ENCODE assay signal across 8 mouse cellular contexts in genomic region chr2:33154751-33155372, GRCm38 (mm10). TPM values are rescaled to one million over a fixed set of nuclear protein-coding genes. Genes with fewer than 3 reads are reported as not detected.
DNase-seq lines count a peak whose midpoint lies in the region; ATAC-seq lines count a peak whose summit lies in the region.

No protein-coding gene starts in this region.

- no peak overlapping the region for H3K27ac ChIP-seq in embryonic facial prominence, embryonic 12.5 days
- H3K27ac ChIP-seq in kidney, embryonic 15.5 days, result no peak overlapping the region
- H3K27ac ChIP-seq in liver, embryonic 11.5 days (ENCODE audit: low read depth, low read length), result no peak overlapping the region
- H3K27ac ChIP-seq in neural tube, embryonic 13.5 days (replicated peaks), result no peak overlapping the region

- peaks cover 3% of the 10 kb centered on the region; the same call in 1 of the 2 replicates for H3K4me1 ChIP-seq in embryonic facial prominence, embryonic 12.5 days
- peaks cover 5% of the 10 kb centered on the region for H3K4me1 ChIP-seq in kidney, embryonic 15.5 days
- H3K4me1 ChIP-seq in liver, embryonic 11.5 days (replicated peaks; ENCODE audit: control insufficient read depth, insufficient read depth, low read length), result peaks cover 3% of the 10 kb centered on the region; the same call in 1 of the 2 replicates
- no peaks in the 10 kb centered on the region for H3K4me1 ChIP-seq in neural tube, embryonic 13.5 days (replicated peaks)

- 27% methylated on average over 5 of the region's 5 CpGs for WGBS in embryonic facial prominence, embryonic 12.5 days
- 21% methylated on average over 5 of the region's 5 CpGs for WGBS in kidney, embryonic 15.5 days
- 26% methylated on average over 5 of the region's 5 CpGs for WGBS in liver, embryonic 11.5 days
- 26% methylated on average over 5 of the region's 5 CpGs for WGBS in neural tube, embryonic 13.5 days

- H3K4me2 ChIP-seq in embryonic facial prominence, embryonic 12.5 days (replicated peaks), result no peak overlapping the region
- no peak overlapping the region for H3K4me2 ChIP-seq in kidney, embryonic 15.5 days
- no peak overlapping the region for H3K4me2 ChIP-seq in liver, embryonic 11.5 days
- no peak overlapping the region for H3K4me2 ChIP-seq in neural tube, embryonic 13.5 days

- ATAC-seq in embryonic facial prominence, embryonic 12.5 days (ENCODE audit: insufficient number of reproducible peaks, insufficient read depth, low FRiP score, low TSS enrichment), result 0 out of 2 replicates have a peak, but pooled peaks have one; percentile 58
- peak; percentile 52; the same call in 1 of the 2 replicates for ATAC-seq in kidney, embryonic 15.5 days (replicated peaks; ENCODE audit: low FRiP score)
- ATAC-seq in liver, embryonic 11.5 days (replicated peaks; ENCODE audit: low FRiP score), result no peak
- ATAC-seq in neural tube, embryonic 13.5 days (ENCODE audit: low read depth), result peak; percentile 82

- peak; percentile 79 for DNase-seq in CD4-positive, CD25-positive, alpha-beta regulatory T cell, adult 2 months (ENCODE audit: low read depth, low spot score)
- peak; percentile 65 to 74 for DNase-seq in adrenal gland, postnatal 36 days
- peak; percentile 49 to 75 for DNase-seq in heart, adult 9 months (ENCODE audit: low spot score in 2 of 2)
- peak; percentile 45 for DNase-seq in liver, embryonic 11.5 days (ENCODE audit: low spot score)
- DNase-seq in testis, postnatal 10 days (ENCODE audit: low spot score), result peak; percentile 85

- H3K4me3 ChIP-seq in embryonic facial prominence, embryonic 12.5 days, result no peak overlapping the region
- H3K4me3 ChIP-seq in kidney, embryonic 15.5 days (replicated peaks), result no peak overlapping the region
- no peak overlapping the region for H3K4me3 ChIP-seq in liver, embryonic 11.5 days (ENCODE audit: low read depth, low read length)
- H3K4me3 ChIP-seq in neural tube, embryonic 13.5 days, result no peak overlapping the region

- no peaks in the 10 kb centered on the region for H3K27me3 ChIP-seq in embryonic facial prominence, embryonic 12.5 days
- no peaks in the 10 kb centered on the region for H3K27me3 ChIP-seq in kidney, embryonic 15.5 days
- no peaks in the 10 kb centered on the region for H3K27me3 ChIP-seq in liver, embryonic 11.5 days (replicated peaks; ENCODE audit: control insufficient read depth, insufficient read depth, low read length)
- no peaks in the 10 kb centered on the region for H3K27me3 ChIP-seq in neural tube, embryonic 13.5 days

- peak overlapping the region; percentile 41 for H3K9ac ChIP-seq in embryonic facial prominence, embryonic 12.5 days
- H3K9ac ChIP-seq in kidney, embryonic 15.5 days, result no peak overlapping the region
- H3K9ac ChIP-seq in liver, embryonic 11.5 days (ENCODE audit: low read depth, low read length), result no peak overlapping the region
- H3K9ac ChIP-seq in neural tube, embryonic 13.5 days, result no peak overlapping the region

- H3K9me3 ChIP-seq in embryonic facial prominence, embryonic 12.5 days, result no peaks in the 10 kb centered on the region
- no peaks in the 10 kb centered on the region for H3K9me3 ChIP-seq in kidney, embryonic 15.5 days (replicated peaks)
- no peaks in the 10 kb centered on the region for H3K9me3 ChIP-seq in liver, embryonic 11.5 days (ENCODE audit: control insufficient read depth, low read length)
- no peaks in the 10 kb centered on the region for H3K9me3 ChIP-seq in neural tube, embryonic 13.5 days

- H3K36me3 ChIP-seq in embryonic facial prominence, embryonic 12.5 days, result no peaks in the 10 kb centered on the region
- no peaks in the 10 kb centered on the region for H3K36me3 ChIP-seq in kidney, embryonic 15.5 days
- 0 out of 2 replicates have a peak, but pooled peaks cover 3% of the 10 kb centered on the region for H3K36me3 ChIP-seq in liver, embryonic 11.5 days (ENCODE audit: control insufficient read depth, insufficient read depth, low read length)
- peaks cover 45% of the 10 kb centered on the region for H3K36me3 ChIP-seq in neural tube, embryonic 13.5 days

RNA-seq across cellular contexts. Expression of gene Garnl3, which starts 23.4 kb away (rescaled TPM):
- total RNA-seq in adrenal gland, postnatal 36 days (2021), result 10 to 100 TPM; 11.6 to 15.3 TPM
- polyA plus RNA-seq in embryonic facial prominence, embryonic 12.5 days (2016; fragmentation: Nextera tagmentation; extraction: Ambion mirVana), result 12.3 and 14.3 TPM in 2 replicates
- polyA plus RNA-seq in kidney, embryonic 15.5 days (2015; fragmentation: Nextera tagmentation; extraction: Ambion mirVana), result 11.2 and 14.0 TPM in 2 replicates
- 4.4 and 4.6 TPM in 2 replicates for polyA plus RNA-seq in liver, embryonic 11.5 days (2014; fragmentation: Nextera tagmentation; extraction: Ambion mirVana)
- 27.6 and 33.4 TPM in 2 replicates for polyA plus RNA-seq in neural tube, embryonic 13.5 days (2015; fragmentation: Nextera tagmentation; extraction: Ambion mirVana)
